Mouse (Mus musculus) hindbrain, embryonic 12.5 days (tissue): ENCODE results near the gene Slco1a6. TPM values are rescaled to one million over a fixed set of nuclear protein-coding genes. Genes with fewer than 3 reads are reported as not detected.
"Not testable (repeated sequence)": the region's sequence is repeated elsewhere in the genome, so short reads cannot be mapped to it uniquely, and the experiment has no call there.

Experiments
- ATAC-seq: fragments of 200-750 bp; cut with Nextera tagmentation; 2 replicates; pipeline ENCODE4 v1.8.0; 2017; ENCODE audit warnings: moderate TSS enrichment; ENCODE audit not compliant: low FRiP score
- H3K27ac ChIP-seq: fragments of 300-500 bp; sonication (generic); 2 replicates; pipeline ENCODE4 v1.5.1; 2016; ENCODE audit warnings: mild to moderate bottlenecking
- H3K27me3 ChIP-seq: fragments of 300-500 bp; sonication (generic); 2 replicates; pipeline ENCODE4 v1.6.1; 2016; ENCODE audit warnings: mild to moderate bottlenecking
- H3K36me3 ChIP-seq: fragments of 300-500 bp; sonication (generic); 2 replicates; pipeline ENCODE4 v1.6.1; 2016; ENCODE audit warnings: mild to moderate bottlenecking
- H3K4me1 ChIP-seq: fragments of 300-500 bp; sonication (generic); 2 replicates; pipeline ENCODE4 v1.6.1; 2016
- H3K4me2 ChIP-seq: fragments of 300-500 bp; sonication (generic); replicated peaks from 2 replicates; pipeline ENCODE4 v1.6.1; 2016; ENCODE audit warnings: mild to moderate bottlenecking
- H3K4me3 ChIP-seq: fragments of 300-500 bp; sonication (generic); 2 replicates; pipeline ENCODE4 v1.5.1; 2016; ENCODE audit warnings: mild to moderate bottlenecking
- H3K9ac ChIP-seq: fragments of 300-500 bp; sonication (generic); 2 replicates; pipeline ENCODE4 v1.6.1; 2016; ENCODE audit warnings: mild to moderate bottlenecking, moderate library complexity
- H3K9me3 ChIP-seq: fragments of 300-500 bp; sonication (generic); replicated peaks from 2 replicates; pipeline ENCODE4 v1.6.1; 2016; ENCODE audit warnings: mild to moderate bottlenecking
- WGBS: fragments of 180-500 bp; shearing (Covaris S2); methylation state at CpG from one replicate; pipeline ENCODE4 v1.1.7; 2016; 5-methylcytosine and 5-hydroxymethylcytosine counted together
- polyA plus RNA-seq: library from polyadenylated mRNA; unstranded; fragments of >200 nt; fragmentation: Nextera tagmentation; extraction: Ambion mirVana; gene quantifications from 2 replicates; pipeline ENCODE4 v1.2.1, GENCODE M21; 2016

Gene Slco1a6
- polyA plus RNA-seq, 1 experiment from 2014 or later, result 0.50 TPM

- H3K27me3 ChIP-seq, result no peaks in the 10 kb centered on the region
- ATAC-seq, result no peak
- no peaks in the 10 kb centered on the region for H3K4me1 ChIP-seq
- H3K27ac ChIP-seq, result no peak overlapping the region
- 95% methylated on average over 2 of the region's 2 CpGs for WGBS
- no peaks in the 10 kb centered on the region for H3K36me3 ChIP-seq
- H3K9me3 ChIP-seq, result no peaks in the 10 kb centered on the region
- H3K9ac ChIP-seq, result no peak overlapping the region
- no peak overlapping the region for H3K4me3 ChIP-seq
- no peak overlapping the region for H3K4me2 ChIP-seq
Measured at GRCm38 (mm10) chr6:142161171-142161570, 47.1 kb downstream of the Slco1a6 start.

DNA sequence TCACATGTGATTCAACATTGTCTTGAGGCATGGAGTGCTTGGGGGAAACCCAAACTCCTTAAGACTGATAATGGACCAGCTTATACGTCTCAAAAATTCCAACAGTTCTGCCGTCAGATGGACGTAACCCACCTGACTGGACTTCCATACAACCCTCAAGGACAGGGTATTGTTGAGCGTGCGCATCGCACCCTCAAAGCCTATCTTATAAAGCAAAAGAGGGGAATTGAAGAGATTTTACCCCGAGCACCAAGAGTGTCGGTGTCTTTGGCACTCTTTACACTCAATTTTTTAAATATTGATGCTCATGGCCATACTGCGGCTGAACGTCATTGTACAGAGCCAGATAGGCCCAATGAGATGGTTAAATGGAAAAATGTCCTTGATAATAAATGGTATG is 54.2 kb downstream of the Slco1a6 start:
- WGBS, result 96% methylated on average over 3 of the region's 10 CpGs
- ATAC-seq, result not testable (repeated sequence)

GRCm38 (mm10) chr6:142148371-142148770 is 60.0 kb downstream of the Slco1a6 start:
- Histone ChIP-seq H3K27me3 (no peaks in the 10 kb centered on the region), H3K9me3 (no peaks in the 10 kb centered on the region), H3K36me3 (no peaks in the 10 kb centered on the region), H3K4me3 (no peak overlapping the region), H3K9ac (no peak overlapping the region), H3K4me2 (no peak overlapping the region), H3K4me1 (no peaks in the 10 kb centered on the region), H3K27ac (no peak overlapping the region)
- WGBS, result 96% methylated on average over 1 of the region's 1 CpGs
- ATAC-seq, result no peak

More for the DNA sequence above, 54.2 kb downstream of the Slco1a6 start:
- H3K4me2 ChIP-seq, H3K9me3 ChIP-seq, H3K9ac ChIP-seq, H3K4me3 ChIP-seq, H3K27me3 ChIP-seq, H3K36me3 ChIP-seq, H3K27ac ChIP-seq, H3K4me1 ChIP-seq: not testable (repeated sequence)

DNA sequence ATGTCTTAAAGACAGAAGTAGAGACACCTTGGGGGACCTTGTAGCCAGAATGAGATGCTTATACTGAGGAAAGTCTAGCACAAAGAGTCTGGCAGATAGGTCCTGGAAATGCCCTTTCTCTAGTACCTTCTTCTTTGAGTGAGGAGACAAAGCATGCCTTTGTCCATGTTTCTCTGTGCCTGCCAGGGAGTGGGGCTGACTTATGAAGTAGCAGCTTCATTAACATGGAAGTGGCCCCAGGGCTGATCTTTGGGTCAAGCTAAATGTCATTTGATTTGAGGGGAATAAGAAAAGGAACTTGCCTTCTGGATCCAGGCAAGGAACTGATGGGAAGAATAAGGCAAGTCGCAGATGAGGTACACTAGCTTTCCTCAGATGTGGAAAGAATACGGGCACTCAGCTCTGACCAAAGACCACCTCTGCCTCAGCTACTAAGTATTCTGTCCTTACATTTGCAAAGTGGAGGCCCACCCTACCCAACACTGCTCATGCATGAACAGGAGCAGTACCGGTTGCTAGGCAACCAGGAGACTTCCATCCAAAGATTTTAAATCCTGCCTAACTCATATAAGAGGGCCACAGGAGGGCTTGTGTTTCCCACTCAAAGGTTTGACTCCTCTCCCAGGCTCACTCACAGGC is 96.5 kb downstream of the Slco1a6 start:
- H3K27me3 ChIP-seq, result no peaks in the 10 kb centered on the region
- no peaks in the 10 kb centered on the region for H3K9me3 ChIP-seq
- H3K4me1 ChIP-seq, result peaks cover 11% of the 10 kb centered on the region
- peak; percentile 93 for ATAC-seq
- no peak overlapping the region for H3K4me3 ChIP-seq
- no peaks in the 10 kb centered on the region for H3K36me3 ChIP-seq
- H3K27ac ChIP-seq, result no peak overlapping the region
- no peak overlapping the region for H3K4me2 ChIP-seq
- 50% methylated on average over 3 of the region's 3 CpGs for WGBS
- H3K9ac ChIP-seq, result no peak overlapping the region

GRCm38 (mm10) chr6:142091126-142091525 is 117.2 kb downstream of the Slco1a6 start:
- Histone ChIP-seq H3K36me3 (no peaks in the 10 kb centered on the region), H3K9me3 (no peaks in the 10 kb centered on the region), H3K4me3 (no peak overlapping the region), H3K27me3 (no peaks in the 10 kb centered on the region), H3K4me1 (no peaks in the 10 kb centered on the region), H3K27ac (no peak overlapping the region), H3K4me2 (no peak overlapping the region), H3K9ac (no peak overlapping the region)
- 90% methylated on average over 3 of the region's 3 CpGs for WGBS
- no peak for ATAC-seq

DNA sequence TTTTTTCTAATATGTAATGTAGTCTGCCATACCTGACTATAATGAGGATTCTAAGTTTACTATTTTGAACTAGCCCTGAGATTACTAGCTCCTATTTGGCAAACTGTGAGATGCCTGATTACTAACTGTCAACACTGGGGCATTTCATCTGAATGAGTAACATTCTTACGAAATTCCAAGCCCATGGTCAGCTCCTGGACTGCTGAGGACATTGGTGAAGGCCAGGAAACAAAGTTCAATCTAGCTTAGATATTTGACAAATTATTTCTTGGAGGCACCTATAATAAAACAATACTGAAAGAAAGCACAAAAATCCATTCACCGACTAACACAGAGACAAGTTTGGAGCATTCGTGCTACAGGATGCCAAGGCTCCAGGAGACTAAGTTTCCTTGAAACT is 150.0 kb downstream of the Slco1a6 start:
- H3K9ac ChIP-seq, H3K9me3 ChIP-seq, H3K4me3 ChIP-seq, H3K36me3 ChIP-seq, H3K27ac ChIP-seq, H3K4me2 ChIP-seq, ATAC-seq, H3K4me1 ChIP-seq, H3K27me3 ChIP-seq: not testable (repeated sequence)
- WGBS, result 87% methylated on average over 3 of the region's 3 CpGs

DNA sequence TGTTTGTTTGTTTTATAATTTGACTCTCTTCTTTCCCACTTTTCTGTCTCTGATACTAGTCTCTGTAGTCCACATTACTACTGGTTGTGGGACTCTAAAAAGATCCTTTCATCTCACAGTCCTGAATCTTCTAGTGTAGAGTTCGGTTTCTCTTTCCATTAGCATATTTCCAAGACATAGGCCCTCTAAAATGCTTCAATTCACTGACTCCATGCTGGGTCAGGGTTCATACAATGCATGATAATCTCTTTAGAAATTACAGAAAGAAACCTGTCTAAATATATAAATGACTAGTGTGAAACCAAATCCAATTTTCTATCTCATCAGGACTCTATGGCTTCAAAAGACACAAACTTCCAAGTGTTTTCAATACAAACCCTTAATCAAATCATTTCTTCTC is 160.6 kb downstream of the Slco1a6 start:
- Histone ChIP-seq H3K9me3 (no peaks in the 10 kb centered on the region), H3K27ac (no peak overlapping the region), H3K27me3 (no peaks in the 10 kb centered on the region), H3K4me2 (no peak overlapping the region), H3K4me1 (no peaks in the 10 kb centered on the region), H3K9ac (no peak overlapping the region), H3K36me3 (no peaks in the 10 kb centered on the region), H3K4me3 (no peak overlapping the region)
- 68% methylated on average over 1 of the region's 1 CpGs for WGBS
- no peak for ATAC-seq

GRCm38 (mm10) chr6:142045746-142046145 is 162.6 kb downstream of the Slco1a6 start:
- H3K27ac ChIP-seq, result no peak overlapping the region
- H3K9ac ChIP-seq, result no peak overlapping the region
- no peak for ATAC-seq
- 91% methylated on average over 2 of the region's 2 CpGs for WGBS
- no peak overlapping the region for H3K4me3 ChIP-seq
- no peaks in the 10 kb centered on the region for H3K4me1 ChIP-seq
- no peaks in the 10 kb centered on the region for H3K9me3 ChIP-seq
- no peaks in the 10 kb centered on the region for H3K27me3 ChIP-seq
- H3K4me2 ChIP-seq, result no peak overlapping the region
- no peaks in the 10 kb centered on the region for H3K36me3 ChIP-seq

DNA sequence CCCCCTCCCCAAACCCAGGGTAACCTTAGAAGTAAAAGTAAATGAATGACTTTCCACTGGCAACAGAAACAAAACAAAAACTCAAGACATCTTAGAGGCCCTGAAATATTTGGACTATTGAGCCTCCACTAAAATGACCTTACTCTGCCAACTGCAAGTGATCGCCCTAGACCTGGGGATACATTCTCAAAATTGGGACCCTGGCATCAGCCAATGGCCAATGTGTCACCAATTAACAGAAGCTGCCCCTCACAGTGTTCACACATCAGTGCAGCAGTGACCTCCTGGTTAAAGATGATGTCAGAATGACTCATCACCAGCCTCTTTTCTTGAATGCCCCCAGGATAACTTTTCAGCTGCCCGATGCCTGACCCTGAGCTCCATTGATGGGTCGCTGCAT is 166.4 kb downstream of the Slco1a6 start:
- no peaks in the 10 kb centered on the region for H3K9me3 ChIP-seq
- no peaks in the 10 kb centered on the region for H3K27me3 ChIP-seq
- no peak overlapping the region for H3K4me3 ChIP-seq
- no peak overlapping the region for H3K9ac ChIP-seq
- H3K27ac ChIP-seq, result no peak overlapping the region
- WGBS, result 92% methylated on average over 3 of the region's 3 CpGs
- no peaks in the 10 kb centered on the region for H3K4me1 ChIP-seq
- no peak for ATAC-seq
- no peak overlapping the region for H3K4me2 ChIP-seq
- H3K36me3 ChIP-seq, result no peaks in the 10 kb centered on the region

DNA sequence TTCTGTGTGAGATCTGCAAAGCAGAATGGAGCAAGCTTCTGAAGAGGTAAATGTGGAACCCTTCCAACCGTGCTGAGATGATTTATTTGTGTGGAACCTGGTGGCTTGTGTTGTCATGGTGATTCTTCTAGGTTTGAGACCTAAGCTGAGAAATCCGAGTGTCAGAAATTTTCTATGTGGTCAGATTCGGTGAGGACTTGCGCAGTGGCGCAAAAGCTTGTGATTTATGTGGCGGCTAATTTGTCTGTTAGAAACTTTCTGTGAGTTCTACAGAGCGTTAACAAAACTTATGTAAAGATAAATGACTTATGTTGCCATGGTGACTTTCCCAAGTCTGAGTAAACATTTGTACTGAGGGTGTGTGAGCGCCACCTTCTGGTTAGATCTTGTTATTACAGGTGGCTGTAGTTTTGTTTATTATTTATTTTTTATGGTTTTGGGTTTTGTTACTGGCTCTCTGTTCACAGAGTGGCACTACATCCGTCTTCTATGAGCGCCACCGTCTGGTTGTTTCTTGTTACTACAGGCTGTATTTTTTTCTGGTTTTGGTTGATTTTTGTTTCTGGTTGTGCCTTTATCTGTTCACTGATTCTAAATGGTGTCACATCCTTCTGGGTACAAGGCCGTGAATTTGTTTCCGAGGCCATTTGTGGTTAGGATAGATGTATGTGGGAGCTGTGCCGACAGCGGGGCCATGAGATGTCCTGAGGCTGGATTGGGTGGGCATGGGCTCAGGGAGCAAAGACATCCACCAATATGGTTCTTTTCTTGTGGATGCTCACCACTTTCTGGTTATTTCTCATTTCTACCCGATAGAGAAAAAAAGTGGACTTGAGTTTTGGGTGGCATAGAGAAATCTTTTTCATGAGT is 167.8 kb downstream of the Slco1a6 start:
- WGBS, result 51% methylated on average over 16 of the region's 16 CpGs
- Histone ChIP-seq H3K4me1 (no peaks in the 10 kb centered on the region), H3K9me3 (no peaks in the 10 kb centered on the region), H3K4me2 (no peak overlapping the region), H3K9ac (no peak overlapping the region), H3K4me3 (no peak overlapping the region), H3K27ac (no peak overlapping the region), H3K36me3 (no peaks in the 10 kb centered on the region), H3K27me3 (no peaks in the 10 kb centered on the region)
- ATAC-seq, result peak; percentile 79

GRCm38 (mm10) chr6:142035771-142036170 is 172.6 kb downstream of the Slco1a6 start:
- Histone ChIP-seq H3K36me3 (no peaks in the 10 kb centered on the region), H3K9me3 (no peaks in the 10 kb centered on the region)
- 90% methylated on average over 2 of the region's 2 CpGs for WGBS

More at GRCm38 (mm10) chr6:142035771-142036170, 172.6 kb downstream of the Slco1a6 start:
- Histone ChIP-seq H3K27me3 (no peaks in the 10 kb centered on the region), H3K9ac (no peak overlapping the region), H3K4me3 (no peak overlapping the region), H3K4me2 (no peak overlapping the region), H3K27ac (no peak overlapping the region), H3K4me1 (no peaks in the 10 kb centered on the region)
- no peak for ATAC-seq
